Mouse (Mus musculus) left cerebral cortex, adult 11 months (tissue): Measurements from ENCODE around the gene Shisal2a.

Source experiments
- DNase-seq: peaks from one replicate; pipeline ENCODE4 v3.0.0; 2022; ENCODE audit warnings: low spot score

The Shisal2a gene

DNA sequence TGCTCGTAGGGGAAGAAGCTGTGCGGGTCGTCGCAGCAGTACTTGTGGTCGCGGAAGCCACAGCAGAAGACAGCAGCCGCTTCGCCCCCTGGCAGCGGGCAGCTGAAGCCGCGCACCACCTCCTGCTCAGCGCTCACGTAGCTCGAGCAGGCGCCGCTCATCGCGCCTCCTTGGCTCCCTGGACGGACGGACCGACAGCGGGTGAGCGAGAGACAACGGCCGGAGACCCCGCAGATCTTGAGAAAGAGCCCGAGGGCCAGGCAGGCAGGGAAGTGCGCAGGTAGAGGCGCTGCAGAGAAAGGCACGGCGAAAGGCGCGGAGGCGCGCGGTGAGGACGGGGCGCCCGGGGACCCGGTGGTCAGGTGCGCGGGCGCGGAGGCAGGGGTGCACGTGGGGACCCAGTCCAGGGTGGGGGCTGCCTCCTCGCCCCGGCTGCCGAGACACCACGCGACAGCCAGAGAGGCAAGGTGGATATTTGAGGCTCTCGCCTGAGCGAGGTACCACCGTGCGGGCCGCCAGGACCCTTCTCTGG lies at the start of gene Shisal2a:
Shisal2a (minus strand) TSS at position 167 of the 532 bp plus-strand sequence.
- no peak for DNase-seq

DNA sequence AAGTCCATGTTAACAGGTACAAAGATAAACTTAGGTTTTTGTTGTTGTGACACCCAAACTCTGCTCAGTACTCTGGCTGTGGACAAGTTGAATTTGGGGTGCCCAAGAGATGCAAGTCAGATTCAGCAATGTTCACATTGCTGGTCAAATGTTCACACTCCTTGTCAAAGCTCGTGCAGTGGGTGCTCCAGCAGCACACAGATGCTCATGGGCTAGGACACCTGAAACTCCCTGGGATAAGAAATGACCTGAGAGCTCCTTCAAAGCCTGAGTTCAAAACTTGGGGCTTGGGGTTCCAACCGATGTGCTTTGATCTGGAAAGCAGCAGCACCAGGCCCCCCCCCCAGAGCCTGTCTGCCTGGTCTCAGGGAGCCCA lies 48.4 kb upstream of the Shisal2a start:
- DNase-seq: no peak

DNA sequence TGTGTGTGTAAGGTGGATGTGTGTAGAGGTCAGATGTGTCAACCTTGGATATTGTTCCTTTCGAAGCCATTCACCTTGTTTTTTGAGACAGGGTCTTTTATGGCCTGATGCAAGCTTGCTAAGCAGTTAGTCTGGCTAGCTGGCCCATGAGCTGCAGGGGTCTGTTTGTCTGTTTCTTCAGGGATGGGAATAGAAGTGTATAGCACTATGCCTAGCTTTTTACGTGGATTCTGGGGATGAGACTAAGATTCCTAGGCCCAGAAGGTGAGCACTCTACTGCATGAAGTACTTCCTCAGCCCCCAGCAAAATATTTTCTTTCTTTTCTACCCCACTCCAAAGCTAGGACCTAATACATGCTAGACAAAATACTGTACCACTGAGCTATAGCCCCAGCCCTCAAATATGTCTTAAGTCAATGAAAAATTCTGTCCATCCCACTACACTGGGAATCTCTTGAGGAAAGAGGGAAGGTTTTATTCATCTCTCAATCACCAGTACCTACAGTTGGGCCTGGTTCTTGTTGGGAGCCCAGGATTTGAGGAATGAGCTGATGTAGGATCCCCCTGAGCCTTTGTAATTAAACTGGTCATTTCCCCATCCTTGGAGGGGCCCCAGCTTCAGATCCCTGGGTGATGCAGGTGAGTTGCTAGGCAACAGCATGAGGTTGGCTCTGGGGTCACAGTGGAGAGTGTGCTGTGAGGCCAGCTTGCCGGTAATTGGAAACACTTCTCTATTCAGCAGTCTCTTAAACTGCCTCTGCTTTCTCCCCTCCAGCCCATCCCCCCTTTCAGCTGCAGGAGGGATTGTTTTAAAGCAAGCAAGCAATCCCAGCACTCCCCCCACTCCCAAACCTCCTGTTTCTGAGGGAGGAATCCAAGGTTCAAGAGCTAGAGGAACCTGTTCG lies 47.8 kb upstream of the Shisal2a start:
- no peak for DNase-seq

DNA sequence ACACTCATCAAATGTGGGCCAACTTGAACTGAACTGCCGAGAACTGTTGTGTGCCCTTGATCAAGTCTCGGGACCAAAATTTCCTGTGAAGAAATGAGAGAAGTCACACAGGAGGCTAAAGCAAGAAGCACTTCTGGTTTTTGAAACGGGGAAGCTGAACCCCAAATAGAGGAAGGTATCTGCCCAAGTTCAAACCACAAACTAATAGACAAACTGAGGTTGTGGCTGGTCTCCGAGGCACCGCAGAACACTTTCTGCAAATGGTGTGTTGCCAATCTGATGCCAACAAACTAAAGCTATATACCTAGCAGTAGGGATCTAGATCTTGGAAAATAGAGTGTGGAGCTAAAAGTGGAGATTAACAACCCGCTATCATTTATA lies 45.2 kb upstream of the Shisal2a start:
- DNase-seq: no peak

GRCm38 (mm10) chr4:108427719-108428340 lies 44.7 kb upstream of the Shisal2a start:
- no peak for DNase-seq

DNA sequence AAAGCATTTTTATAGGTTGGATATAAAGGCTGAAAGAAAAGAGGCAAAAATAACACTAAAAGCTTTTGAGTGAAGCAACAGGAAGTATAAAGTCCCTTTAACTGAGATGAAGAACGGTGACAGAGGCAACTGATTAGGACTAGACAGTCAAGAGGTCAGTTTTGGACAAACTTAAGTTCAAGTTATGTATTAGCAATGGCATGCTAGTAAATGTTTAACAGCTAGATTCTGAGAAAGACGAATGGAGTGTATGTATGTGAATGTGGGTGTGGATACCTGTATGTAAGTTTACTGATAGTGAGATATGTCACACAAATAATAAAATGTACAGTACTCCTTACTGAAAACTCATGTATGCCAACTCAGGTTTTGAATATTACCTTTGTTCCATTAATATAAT lies 41.4 kb upstream of the Shisal2a start:
- no peak for DNase-seq

GRCm38 (mm10) chr4:108407621-108408020 lies 24.5 kb upstream of the Shisal2a start:
- DNase-seq: no peak

DNA sequence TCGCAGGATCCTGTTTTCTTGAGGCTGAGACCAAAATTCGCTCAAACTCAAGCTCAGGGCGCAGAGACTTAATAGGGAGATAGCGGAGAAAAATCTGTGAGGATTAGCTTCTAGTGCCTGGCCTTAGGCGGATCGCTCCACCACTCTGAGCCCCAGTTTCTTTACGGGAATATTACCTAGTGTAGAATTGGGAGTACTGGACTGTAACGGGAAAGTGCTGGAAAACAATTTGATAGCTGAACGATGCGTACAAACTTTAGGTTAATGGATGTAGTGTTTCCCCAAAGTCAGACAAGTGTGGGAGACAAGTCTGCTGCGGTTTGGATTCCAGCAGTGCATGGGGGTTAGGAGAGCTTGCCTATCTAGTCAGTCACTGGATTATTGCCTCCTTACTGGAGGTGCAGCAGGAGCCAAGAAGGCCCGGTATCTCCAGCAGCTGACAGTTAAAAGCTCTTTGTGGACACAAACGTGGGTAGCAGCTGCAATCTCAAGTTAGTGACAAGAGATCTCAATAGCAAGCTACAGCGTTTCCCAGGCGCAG lies 23.8 kb upstream of the Shisal2a start, which contains the start of gene Gpx7:
Gpx7 (minus strand) TSS at position 101 of the 541 bp plus-strand sequence.
- no peak for DNase-seq

- DNase-seq: peak; percentile 32
These were observed 23.1 kb upstream of the Shisal2a start for GRCm38 (mm10) chr4:108406138-108406860.

GRCm38 (mm10) chr4:108405766-108406137 lies 22.6 kb upstream of the Shisal2a start:
- DNase-seq: no peak

DNA sequence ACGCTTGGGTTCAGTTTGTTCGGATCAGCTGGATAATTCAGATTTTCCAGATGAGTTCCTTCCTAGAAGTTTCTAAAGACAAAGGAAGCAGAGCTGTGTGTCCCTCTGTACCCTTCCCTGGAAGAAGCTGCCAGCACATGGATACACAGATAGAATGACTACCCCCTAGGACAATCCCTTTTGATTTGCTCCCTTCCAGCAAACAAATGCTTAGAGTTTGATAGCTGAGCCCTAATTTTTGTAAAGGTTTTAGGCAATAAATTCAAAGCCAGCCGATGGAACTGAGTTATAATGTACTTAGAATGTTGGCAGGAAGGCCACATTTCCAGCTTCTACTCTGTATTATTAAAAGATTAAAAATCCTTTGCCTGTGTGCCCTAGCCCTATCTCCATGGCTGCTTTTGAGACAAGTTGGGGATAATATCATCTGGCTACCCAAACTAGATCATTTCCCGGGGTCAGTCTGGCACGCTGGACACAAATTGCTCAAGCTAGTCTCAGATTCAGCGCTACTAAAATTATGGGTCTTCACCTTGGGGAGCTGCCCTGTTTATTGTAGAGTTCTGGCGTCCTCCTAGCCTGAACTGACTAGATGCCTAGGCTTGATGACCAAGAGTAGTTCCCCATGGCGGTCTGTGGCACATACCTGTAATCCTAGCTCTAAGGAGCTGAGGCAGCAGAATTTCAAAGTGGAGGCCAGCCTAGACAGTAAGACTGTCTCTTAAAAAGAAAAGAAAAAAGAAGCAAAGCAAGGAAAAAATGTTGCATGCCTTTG lies 20.9 kb upstream of the Shisal2a start:
- DNase-seq: no peak

DNA sequence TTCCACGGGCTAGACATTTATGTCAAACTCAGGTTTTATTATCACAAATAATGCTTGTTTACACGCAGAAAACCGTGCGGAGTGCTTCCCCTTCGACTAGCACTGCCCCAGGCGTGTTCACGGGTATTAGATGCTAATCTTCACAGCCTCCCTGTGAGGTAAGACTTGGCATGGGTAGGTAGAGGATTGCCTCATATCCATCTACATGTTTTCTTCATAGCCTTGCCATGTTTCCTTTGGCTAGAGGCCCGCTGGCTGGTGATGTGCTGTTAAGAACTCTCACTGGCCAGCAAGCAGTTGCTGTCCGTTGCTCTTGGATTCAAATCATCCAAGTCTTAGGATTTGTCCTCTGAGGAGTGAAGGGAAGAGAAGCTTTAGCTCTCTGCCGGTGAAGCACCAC lies 17.2 kb upstream of the Shisal2a start:
- DNase-seq: no peak

GRCm38 (mm10) chr4:108394236-108394635 lies 11.1 kb upstream of the Shisal2a start:
- DNase-seq: no peak

DNA sequence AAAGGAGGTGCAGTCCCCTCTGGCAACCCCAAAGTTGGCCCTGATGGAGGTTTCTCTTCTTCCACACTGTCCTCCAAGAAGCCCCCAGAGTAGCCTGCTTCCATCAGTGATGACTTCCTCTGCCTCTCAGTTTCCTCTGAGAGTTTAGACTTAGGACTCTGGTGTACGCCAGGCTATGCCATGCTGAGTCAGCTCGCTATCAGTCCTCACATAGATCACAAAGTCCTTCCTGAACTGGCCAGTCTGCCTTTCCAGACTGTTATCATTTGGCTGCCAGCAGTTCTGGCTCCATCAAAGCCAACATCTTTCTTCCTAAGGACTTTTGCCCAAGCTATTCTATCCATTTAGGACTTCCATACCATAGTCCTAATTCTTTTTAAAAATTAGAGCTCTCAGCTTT lies 9.4 kb upstream of the Shisal2a start:
- no peak for DNase-seq

- DNase-seq: no peak
These were observed 8.0 kb upstream of the Shisal2a start for GRCm38 (mm10) chr4:108391124-108391523.

- no peak for DNase-seq
These were observed 5.6 kb upstream of the Shisal2a start for GRCm38 (mm10) chr4:108388741-108389140.

- DNase-seq: no peak
These were observed 4.6 kb upstream of the Shisal2a start for GRCm38 (mm10) chr4:108387681-108388253.

GRCm38 (mm10) chr4:108387106-108387505 lies 4.0 kb upstream of the Shisal2a start:
- DNase-seq: no peak

GRCm38 (mm10) chr4:108386087-108386486 lies 2.9 kb upstream of the Shisal2a start:
- DNase-seq: no peak

- no peak for DNase-seq
These were observed 3.0 kb downstream of the Shisal2a start for GRCm38 (mm10) chr4:108380146-108380545.

- no peak for DNase-seq
These were observed 3.7 kb downstream of the Shisal2a start for GRCm38 (mm10) chr4:108379476-108379875.
